Mouse (Mus musculus) right cerebral cortex, postnatal 10 days (tissue): ENCODE data around the gene Dtx4.
"Not testable (repeated sequence)": the region's sequence is repeated elsewhere in the genome, so short reads cannot be mapped to it uniquely, and the experiment has no call there.

Source experiments
- DNase-seq, 2 experiments: peaks; one replicate each; pipeline ENCODE4 v3.0.0; 2021; ENCODE audit warnings: low spot score in 2 of 2

Gene Dtx4

GRCm38 (mm10) chr19:12501370-12502347 lies at the start of gene Dtx4:
Dtx4 (minus strand) TSS chr19:12501454.
- peak; percentile 95 for DNase-seq

GRCm38 (mm10) chr19:12550005-12550942 lies 49.0 kb upstream of the Dtx4 start:
- no peak for DNase-seq

- no peak for DNase-seq
Observed at GRCm38 (mm10) chr19:12549166-12549565, 47.9 kb upstream of the Dtx4 start.

GRCm38 (mm10) chr19:12545440-12545839 lies 44.2 kb upstream of the Dtx4 start, which contains the start of gene Fam111a:
Fam111a (plus strand) TSS chr19:12545740.
- DNase-seq: not testable (repeated sequence)

- DNase-seq: no peak
Observed at GRCm38 (mm10) chr19:12541644-12542043, 40.4 kb upstream of the Dtx4 start.

GRCm38 (mm10) chr19:12540727-12541126 lies 39.5 kb upstream of the Dtx4 start:
- no peak for DNase-seq

- DNase-seq: no peak
Observed at GRCm38 (mm10) chr19:12539975-12540374, 38.7 kb upstream of the Dtx4 start.

GRCm38 (mm10) chr19:12537168-12537567 lies 35.9 kb upstream of the Dtx4 start:
- no peak for DNase-seq

GRCm38 (mm10) chr19:12523377-12523776 lies 22.1 kb upstream of the Dtx4 start:
- no peak for DNase-seq

- no peak for DNase-seq
Observed at GRCm38 (mm10) chr19:12518541-12518890, 17.3 kb upstream of the Dtx4 start.

- DNase-seq: peak; percentile 75 to 76
Observed at GRCm38 (mm10) chr19:12517671-12518540, 16.7 kb upstream of the Dtx4 start.

GRCm38 (mm10) chr19:12514621-12515020 lies 13.4 kb upstream of the Dtx4 start:
- DNase-seq: no peak

- DNase-seq: no peak
Observed at GRCm38 (mm10) chr19:12502756-12503155, 1.5 kb upstream of the Dtx4 start.

- peak; percentile 56 to 64 for DNase-seq
Observed at GRCm38 (mm10) chr19:12500881-12501311, 358 bp downstream of the Dtx4 start.

- DNase-seq: peak; percentile 81 to 86
Observed at GRCm38 (mm10) chr19:12500124-12500523, 1.1 kb downstream of the Dtx4 start.

GRCm38 (mm10) chr19:12499485-12499884 lies 1.8 kb downstream of the Dtx4 start:
- no peak for DNase-seq

GRCm38 (mm10) chr19:12498941-12499340 lies 2.3 kb downstream of the Dtx4 start:
- DNase-seq: no peak

GRCm38 (mm10) chr19:12498321-12498720 lies 2.9 kb downstream of the Dtx4 start:
- no peak for DNase-seq

- peak in 1 of 2 experiments; percentile 66 for DNase-seq
Observed at GRCm38 (mm10) chr19:12497909-12498308, 3.3 kb downstream of the Dtx4 start.

- no peak for DNase-seq
Observed at GRCm38 (mm10) chr19:12496241-12496640, 5.0 kb downstream of the Dtx4 start.

- DNase-seq: no peak
Observed at GRCm38 (mm10) chr19:12494972-12495535, 6.2 kb downstream of the Dtx4 start.
